Mouse (Mus musculus): ENCODE data around the gene Dnase1l1.
A peak's percentile ranks its signal among the peaks of the same experiment; 100 is the strongest.

Dnase1l1 gene

DNA sequence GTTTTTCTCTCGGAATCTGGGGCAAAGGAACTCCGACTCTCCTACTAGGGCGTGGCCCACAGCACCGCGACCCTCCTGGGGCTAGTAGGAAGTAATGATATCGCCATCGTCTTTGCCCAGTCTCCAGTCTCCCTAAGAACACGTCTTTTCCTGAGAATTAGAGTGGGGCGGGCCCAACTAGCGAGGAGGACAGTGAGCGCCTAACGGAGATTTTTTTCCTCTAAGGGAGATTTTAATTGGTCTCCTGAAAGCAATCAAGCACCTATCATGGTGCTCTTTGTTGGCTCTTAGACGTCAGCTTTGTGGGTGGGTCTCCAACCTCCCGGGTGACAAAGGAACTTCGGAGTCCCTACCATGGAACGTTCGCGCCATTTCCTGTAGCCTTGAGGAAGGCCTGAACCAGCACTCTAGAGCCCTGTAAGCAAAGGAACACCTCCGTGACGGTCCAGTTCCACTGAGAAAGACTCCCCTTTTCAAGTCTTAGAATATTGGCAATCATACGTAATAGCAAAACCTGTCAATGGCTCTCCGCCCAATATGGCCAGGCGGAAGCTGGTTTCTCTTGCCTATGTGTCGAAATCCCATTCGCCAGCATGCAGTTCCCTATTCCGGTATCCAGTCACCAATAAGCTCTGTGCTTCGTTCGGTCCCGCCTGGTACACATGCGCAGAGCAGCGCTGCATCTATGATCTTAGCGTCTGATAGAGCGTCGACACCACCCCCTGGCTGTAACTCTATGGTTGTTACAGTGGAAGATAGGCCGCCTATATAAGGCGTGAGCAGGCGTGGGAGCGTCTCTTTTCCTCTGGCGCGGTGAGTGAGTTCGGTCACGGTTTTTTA is 11.9 kb downstream of the Dnase1l1 start, which contains the start of gene Rpl10:
TSS of gene Rpl10 (plus strand) at position 751 of the 840 bp plus-strand sequence.
- DNase-seq (ENCODE audit: low read depth, low spot score), result peak; percentile 94

DNA sequence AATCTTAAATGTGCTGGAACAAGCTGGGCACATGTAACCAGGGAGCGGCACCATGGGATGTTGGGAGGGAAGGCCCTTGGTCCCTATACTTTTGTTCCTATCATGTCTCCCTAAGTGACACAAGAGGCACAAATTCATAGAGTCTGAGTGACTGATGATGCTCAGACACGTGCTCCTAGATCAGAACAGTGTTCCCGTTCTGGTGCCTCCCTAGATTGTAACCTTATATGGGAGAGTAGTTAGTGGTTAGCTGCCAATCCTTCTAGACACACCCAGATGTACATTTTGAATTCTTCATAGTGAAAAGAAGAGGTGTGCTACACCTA is 12.4 kb downstream of the Dnase1l1 start:
- no peak for DNase-seq (ENCODE audit: low read depth, low spot score)

DNA sequence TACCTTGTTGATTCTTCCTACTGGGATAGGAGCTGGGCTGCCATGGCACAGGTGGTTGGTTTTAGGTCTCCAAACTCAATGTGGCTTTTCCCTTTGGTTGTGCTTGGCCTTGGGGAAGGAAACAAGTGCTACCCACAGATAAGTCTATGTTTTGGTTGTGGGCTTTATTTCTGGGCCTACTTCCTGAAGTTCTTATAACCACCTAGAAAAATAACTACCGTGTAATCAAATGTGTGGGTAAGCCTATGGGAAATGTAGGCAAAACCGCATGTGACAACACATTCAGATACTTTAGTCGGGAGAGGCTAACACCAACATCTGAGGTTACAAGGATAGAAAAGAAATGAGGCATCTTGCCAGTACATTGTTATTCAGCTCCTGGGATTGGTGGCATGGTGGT is 24.4 kb downstream of the Dnase1l1 start:
- no peak for DNase-seq (ENCODE audit: low read depth, low spot score)

DNA sequence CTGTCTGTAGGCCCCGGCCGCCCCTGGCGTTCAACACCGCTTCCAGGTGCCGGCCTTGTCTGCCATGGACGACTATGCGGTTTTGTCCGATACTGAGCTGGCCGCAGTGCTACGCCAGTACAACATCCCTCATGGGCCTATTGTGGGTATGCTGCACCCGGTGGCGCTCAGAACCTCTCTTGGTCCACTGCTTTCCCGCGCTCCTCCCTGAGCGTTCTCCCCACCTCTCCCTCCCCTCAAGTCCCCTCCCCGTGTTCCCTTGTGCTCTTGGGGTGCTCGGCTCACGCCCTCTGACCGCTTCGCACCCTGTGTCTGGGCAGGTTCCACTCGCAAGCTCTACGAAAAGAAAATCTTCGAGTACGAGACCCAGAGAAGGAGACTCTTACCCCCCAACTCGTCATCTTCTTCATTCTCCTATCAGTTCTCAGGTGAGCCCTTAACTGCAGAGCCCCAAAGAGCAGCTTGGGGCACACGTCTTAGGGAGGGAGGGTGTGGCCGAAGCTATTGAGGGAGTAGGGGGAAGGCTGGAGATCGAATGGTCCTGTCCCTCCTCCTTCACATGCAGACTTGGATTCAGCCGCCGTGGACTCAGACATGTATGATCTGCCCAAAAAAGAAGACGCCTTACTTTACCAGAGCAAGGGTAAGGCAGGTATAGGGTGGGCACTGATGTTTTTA is 27.1 kb downstream of the Dnase1l1 start:
- DNase-seq (ENCODE audit: low read depth, low spot score), result no peak

DNA sequence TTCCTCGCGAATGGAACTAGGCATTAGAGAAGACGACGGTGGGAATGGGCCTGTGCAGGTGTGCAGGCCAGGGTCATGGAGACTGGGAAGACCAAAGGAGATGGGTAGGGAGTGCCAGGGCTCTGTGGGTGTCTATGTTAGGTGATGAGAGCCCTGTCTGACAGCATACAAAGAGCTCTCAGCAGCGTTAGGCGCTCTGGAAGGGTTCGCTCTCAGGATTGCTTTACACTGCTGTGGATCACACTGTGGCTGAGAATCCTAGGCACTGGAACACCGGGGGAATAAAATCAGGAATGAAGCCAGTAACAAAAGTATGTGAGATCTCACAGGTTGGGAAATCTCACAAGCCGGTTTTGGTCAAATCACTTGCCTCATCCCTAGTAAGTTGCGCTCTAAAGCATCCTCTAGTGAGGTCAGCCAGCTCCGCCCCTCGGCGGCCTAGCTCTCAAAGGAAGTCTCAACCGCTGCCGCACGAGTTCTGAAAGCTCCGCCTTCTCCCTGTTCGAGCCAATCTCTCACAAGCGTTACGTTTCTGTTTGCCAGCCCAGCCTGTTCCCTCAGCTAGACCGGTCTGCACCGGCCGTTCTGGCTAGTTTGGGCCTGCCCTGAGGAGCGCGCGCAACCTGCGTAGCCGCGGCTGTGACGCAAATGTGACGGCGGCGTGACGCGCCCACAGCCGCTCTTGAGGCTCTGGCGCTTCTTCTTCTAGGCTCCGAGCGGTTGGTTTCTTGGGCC is 27.8 kb downstream of the Dnase1l1 start, which contains the start of gene Emd:
TSS of gene Emd (plus strand) at position 535 of the 735 bp plus-strand sequence.
- peak; percentile 79 for DNase-seq (ENCODE audit: low read depth, low spot score)

DNA sequence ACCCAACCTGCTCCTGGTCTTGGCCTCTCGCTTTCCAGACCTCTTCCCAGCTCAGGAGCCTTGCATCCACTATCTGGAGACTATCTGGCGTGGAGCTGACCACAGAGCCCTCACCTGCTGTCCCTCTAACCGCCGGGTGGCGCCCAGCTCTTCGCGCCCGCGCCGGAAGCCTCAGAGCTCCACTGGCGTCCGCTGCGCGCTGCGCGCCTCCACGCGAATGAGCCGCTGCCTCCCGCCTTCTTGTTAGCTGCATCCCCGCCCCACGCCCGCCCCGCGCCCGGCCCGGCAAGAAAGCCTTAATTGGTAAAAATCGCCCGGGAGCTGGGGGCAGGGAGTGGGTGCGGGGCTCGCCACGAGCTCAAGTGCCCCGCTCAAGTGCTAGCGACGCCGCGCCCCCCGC is 32.5 kb downstream of the Dnase1l1 start, which contains the start of gene Flna:
TSS of gene Flna (minus strand) at position 206 of the 400 bp plus-strand sequence.
- DNase-seq (ENCODE audit: low read depth, low spot score), result no peak

DNA sequence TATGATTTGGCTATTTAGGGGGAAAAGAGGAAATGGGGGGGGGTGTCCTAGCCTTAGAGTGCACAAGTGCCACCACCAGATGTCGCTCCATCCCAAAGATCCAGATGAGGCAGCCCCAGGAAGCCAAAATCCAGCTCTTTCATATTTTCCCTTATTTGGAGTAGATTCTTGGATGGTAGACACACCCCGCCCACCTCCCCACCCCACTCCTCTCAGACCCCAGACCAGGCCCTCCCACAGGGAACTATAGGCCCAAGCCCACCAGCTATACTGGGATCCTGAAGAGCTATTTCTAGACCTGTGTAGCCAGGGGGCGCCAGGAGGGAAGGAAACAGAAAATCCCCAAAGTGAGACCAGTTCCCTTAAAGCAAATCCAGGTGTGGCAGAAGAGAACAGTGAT is 33.5 kb downstream of the Dnase1l1 start:
- DNase-seq (ENCODE audit: low read depth, low spot score), result no peak

DNA sequence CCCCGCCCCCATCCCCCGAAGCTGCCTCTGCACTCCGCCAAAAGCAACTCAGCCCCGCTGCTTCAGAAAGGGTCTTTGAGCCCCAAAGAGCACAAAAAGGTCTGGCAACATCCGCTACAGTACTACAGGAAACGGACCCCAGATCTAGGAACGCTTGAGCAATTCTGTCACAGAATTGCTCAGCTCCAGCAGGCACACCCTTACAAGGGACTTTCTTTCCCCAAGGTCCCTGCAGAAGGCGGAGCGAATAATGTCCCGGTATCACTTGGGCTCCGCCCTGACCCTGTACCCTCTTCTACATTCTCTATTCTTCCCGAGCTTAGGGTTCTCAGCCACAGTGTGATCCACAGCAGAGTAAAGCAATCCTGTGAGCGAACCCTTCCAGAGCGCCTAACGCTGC is 35.4 kb downstream of the Dnase1l1 start:
- DNase-seq (ENCODE audit: low read depth, low spot score), result no peak

DNA sequence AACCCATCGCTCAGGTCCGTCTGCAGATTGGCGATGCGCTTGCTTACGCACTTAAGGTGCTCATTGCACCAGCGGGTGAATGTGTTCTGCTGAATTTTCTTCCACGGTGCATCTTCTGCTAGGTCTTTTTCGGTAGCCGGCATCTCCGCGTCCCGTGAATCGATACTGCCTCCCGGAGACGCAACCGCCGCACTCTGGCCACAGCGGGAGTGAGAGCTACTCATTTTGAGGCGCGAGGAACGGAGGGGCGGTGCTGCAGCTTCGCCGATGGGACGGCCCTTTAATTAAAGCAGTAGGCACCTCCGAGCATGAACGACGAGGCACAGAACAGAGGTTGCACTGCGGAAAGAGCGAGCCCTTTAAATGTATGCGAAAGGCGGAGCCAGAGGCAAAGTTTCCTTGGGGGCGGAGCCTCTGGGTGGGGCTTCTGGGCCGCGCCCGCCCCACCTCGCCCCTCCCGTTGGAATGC is 35.9 kb downstream of the Dnase1l1 start:
- DNase-seq (ENCODE audit: low read depth, low spot score), result peak; percentile 89

DNA sequence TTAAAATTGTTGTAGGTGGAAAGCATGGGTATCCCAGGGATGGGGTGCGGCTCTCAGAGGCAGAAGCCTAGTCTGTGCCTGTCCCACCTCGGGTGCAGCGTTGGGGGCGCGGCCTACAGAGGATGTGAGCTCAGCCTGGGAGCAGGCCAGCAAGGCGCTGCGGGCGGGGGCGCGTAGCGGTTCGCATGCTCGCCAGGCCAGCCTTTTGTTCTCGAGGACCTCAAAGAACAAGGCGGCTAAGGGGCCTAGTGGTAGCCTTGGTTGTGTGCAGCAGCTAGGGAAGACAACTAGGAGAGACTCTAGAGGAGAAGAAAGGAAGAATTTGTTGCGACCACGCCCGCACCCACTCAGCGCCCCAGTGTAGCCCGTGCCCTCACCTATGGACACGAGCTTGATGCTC is 36.5 kb downstream of the Dnase1l1 start:
- DNase-seq (ENCODE audit: low read depth, low spot score), result no peak

DNA sequence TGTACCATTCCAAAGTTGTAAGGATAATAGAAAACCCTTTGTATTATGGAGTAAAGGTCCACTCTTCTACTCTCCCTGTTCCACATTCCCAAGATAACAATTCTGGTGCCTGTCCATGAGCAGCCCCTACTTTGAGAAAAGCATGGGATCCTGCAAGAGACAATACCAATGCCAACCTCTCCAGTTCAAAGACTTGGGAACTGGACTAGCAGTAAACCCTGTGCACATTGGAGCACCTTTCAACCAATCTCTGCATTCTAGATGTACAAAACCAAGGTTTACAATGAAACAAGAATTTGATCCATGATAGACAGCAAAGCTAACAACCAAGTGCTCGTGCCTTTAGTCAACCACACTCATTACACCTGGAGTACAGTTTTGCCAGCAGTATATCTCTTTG is 37.0 kb downstream of the Dnase1l1 start:
- no peak for DNase-seq (ENCODE audit: low read depth, low spot score)

DNA sequence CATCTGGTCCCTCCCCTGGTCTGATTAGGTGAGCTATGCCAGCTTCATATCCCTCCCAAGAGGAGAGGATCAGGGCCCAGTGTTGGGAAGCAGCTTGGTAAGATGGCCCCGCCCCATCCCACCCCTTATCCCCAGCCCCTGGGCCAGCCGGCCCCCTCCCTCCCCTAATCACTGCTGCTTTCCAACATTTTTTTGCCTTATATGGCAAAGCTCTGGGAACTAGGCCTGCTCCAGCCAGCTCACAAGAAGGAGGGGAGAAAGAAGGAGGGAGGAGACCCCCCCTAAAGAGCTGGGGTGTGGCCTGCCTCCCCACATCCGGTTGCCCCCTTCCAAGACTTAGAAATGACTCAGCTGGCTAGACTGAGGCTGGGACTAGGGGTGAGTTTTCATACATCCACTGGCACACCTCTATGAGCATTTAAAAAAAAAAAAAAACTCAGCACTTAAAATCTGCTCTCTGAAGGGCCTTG is 37.5 kb downstream of the Dnase1l1 start:
- DNase-seq (ENCODE audit: low read depth, low spot score), result peak; percentile 68

DNA sequence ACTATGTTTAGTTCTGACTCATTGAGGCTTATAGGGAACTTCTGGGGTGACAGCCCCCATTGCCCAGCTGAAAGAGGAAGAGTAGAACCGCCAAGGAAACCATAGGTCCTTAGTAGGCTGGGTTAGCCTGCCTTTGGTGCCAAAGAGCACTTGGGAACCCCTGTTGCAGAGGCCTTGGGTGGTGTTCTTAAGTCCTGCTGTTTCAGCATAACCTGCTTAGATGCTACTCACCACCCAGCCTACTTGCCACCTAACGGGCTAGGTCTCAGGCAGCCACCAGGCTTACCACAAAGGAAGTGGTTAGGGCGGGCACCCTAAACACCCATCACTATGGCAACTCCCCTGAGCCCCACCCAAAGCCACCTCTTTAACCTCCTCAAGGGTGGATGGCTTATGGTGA is 38.3 kb downstream of the Dnase1l1 start:
- DNase-seq (ENCODE audit: low read depth, low spot score), result no peak

DNA sequence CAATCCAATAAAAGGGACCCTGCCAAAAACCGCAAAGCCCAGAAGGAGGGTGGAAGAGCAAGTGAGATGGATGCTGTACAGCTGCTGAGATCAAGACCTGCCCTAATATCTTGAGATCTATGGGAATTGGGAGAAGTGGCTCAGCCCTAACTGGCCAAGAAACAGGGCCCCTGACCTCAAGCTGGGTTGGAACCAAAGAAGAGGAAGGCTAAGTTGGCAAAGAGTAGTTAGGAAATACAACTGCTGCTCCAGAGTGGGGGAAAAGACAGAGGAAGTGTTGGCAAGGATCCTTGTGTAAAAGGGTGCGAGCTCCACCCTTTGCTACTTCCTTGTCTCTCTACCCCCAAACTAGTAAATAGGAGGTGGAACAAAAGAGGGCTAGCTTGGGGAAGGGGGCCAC is 38.7 kb downstream of the Dnase1l1 start:
- DNase-seq (ENCODE audit: low read depth, low spot score), result no peak

DNA sequence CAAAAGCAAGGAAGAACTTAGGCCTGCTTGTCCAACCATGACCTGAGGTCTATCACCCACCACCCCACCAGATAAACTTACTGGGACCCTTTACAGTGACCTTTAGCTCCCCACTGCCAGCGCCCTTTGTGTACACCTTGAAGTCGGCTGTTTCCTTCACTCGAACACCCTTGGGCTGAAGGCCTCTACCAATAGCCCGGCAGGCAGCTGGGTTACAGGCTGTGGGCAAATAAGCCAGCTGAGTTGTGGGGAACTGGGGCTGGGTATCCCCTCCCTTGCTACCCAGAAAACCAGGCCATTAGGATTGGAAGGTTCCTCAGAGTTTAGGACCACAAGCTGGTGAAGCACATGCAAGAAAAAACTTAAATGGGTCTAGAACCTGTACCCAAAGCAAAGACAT is 41.8 kb downstream of the Dnase1l1 start:
- no peak for DNase-seq (ENCODE audit: low read depth, low spot score)

DNA sequence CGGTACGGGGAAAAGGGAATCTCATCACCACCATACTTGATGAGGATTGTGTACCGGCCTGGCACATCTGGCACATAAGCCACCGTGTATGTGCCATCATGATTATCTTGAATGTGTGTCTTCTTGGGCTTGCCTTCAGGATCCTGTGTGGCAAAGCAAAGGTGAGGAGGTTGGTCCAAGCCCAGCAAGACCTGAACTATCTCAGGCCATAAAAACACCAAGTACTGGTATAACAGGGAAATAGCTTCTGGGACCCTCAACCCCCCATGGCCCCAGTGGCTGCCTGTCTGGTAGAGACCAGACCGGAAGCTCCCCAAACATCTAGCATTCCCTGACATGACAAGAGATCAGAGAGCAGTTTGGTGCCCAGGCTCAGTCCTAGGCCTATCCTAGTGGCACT is 48.9 kb downstream of the Dnase1l1 start:
- no peak for DNase-seq (ENCODE audit: low read depth, low spot score)

DNA sequence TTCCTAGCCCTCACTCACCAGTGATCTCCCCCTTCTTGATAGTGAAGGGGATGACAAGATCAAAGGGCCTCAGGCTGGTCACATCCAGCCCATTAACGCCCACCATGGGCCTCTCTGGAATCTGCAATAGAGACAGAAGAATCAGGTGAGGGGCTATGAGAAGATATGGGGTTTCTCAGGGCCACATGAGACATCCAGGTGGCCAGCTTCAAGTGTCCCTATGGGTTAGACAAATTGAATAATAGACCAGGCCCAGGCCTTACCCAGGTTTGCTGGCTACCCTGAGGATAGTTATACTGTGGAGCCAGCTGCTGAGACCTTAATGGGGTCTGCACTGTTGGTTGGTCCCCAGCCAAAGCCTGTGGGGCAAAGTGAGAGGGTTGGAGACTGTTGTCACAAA is 52.1 kb downstream of the Dnase1l1 start:
- DNase-seq (ENCODE audit: low read depth, low spot score), result no peak
